Mouse (Mus musculus) small intestine, adult 2 months (tissue): ENCODE measurements around the gene Pgm1.

Experiments used
- CTCF ChIP-seq: fragments of 200-500 bp; IDR thresholded peaks from 2 replicates; pipeline ENCODE4 v1.5.1; 2012; ENCODE audit warnings: low read depth, mild to moderate bottlenecking, control low read depth, inconsistent platforms, low read length, moderate library complexity, mixed read lengths; ENCODE audit not compliant: insufficient replicate concordance, insufficient read length; ENCODE audit errors: extremely low read depth
- POLR2A ChIP-seq: fragments of 200-500 bp; IDR thresholded peaks from 2 replicates; pipeline ENCODE4 v1.6.1; 2012; ENCODE audit warnings: low read depth, mild to moderate bottlenecking, control low read depth, inconsistent platforms, low read length, moderate library complexity

GRCm38 (mm10) chr4:99957186-99957585, 28.0 kb downstream of the Pgm1 start:
- TF ChIP-seq CTCF (no peak), POLR2A (no peak)
